Mouse (Mus musculus): ENCODE measurements around the gene Maats1.

DNA sequence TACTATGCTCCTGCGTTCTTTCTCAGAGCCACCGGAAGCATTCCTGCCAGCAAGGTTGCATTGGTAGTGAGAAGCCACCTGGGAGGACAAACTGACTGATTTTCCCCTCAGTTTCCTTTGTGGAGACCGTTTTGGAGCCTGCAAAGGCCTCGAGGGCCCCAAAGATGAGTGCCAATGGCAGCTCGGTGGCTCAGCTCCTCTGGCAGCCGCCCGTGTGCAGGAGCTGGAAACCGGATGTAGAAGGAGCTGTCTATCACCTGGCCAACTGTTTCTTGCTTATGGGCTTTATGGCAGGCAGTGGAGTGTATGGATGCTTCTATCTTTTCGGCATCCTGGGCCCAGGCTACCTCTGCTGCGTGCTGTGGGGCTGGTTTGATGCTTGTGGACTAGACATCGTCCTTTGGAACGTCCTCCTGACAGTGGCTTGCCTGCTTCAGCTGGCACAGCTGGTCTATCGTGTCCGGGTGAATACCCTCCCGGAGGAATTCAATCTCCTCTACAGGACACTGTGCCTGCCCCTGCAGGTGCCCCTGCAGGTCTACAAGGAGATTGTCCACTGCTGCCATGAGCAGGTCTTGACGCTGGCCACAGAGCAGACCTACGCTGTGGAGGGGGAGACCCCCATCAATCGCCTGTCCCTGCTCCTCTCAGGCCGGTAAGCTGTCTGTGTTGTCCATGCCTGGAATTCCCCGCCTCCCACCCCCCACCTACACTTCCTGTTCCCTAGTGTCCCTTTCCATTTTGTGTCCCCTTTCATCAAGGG, 20.7 kb upstream of the Maats1 start:
- no peak for TF ChIP-seq CTCF (IDR thresholded peaks at IDR 0.05; ENCODE audit: low read depth)
- no peak for TF ChIP-seq EP300 (IDR thresholded peaks at IDR 0.05; ENCODE audit: low read depth)

Measured in liver, postnatal 0 days (tissue).